In genomic region chr17:34376847-34377246, GRCm38 (mm10) we compare ENCODE assay signal across 28 mouse cellular contexts. TPM values are rescaled to one million over a fixed set of nuclear protein-coding genes. Genes with fewer than 3 reads are reported as not detected.
A peak's percentile ranks its signal among the peaks of the same experiment; 100 is the strongest.
DNase-seq lines count a peak whose midpoint lies in the region; ATAC-seq and TF ChIP-seq lines count a peak whose summit lies in the region.
"Had no signal": no experiment of that assay in that cellular context is flagged by ENCODE, and none has a peak within 500 bp of the region (broad histone marks: within the 10 kb centered on the region; RNA-seq: fewer than 3 reads in every experiment).

TSS of gene Btnl1 (plus strand) at chr17:34377132.

- POLR2A ChIA-PET in Patski (lab: Charles Lee), result no interaction called here

- ATAC-seq in heart, embryonic 11.5 days (replicated peaks; ENCODE audit: insufficient number of reproducible peaks, low FRiP score, low TSS enrichment), result no peak
- no peak for ATAC-seq in Patski
- ATAC-seq in intestine, embryonic 16.5 days, result peak; percentile 63; the same call in 1 of the 2 replicates
- ATAC-seq: CD4-positive, CD25-positive, alpha-beta regulatory T cell, adult 4 months; forebrain, embryonic 13.5 days; forebrain, embryonic 15.5 days had no signal

- H3K27me3 ChIP-seq in heart, embryonic 11.5 days (ENCODE audit: control insufficient read depth, insufficient read depth, low read length), result 0 out of 2 replicates have a peak, but pooled peaks cover 2% of the 10 kb centered on the region
- peaks cover 40% of the 10 kb centered on the region for H3K27me3 ChIP-seq in Patski
- H3K27me3 ChIP-seq in intestine, embryonic 16.5 days (replicated peaks; ENCODE audit: control insufficient read depth, insufficient read depth, low read length), result no peaks in the 10 kb centered on the region
- H3K27me3 ChIP-seq: CH12.LX; embryonic facial prominence, embryonic 12.5 days; forebrain, embryonic 13.5 days had no signal

- TF ChIP-seq CTCF in Patski (IDR thresholded peaks at IDR 0.05), result peak; percentile 3
- TF ChIP-seq CTCF in gastrocnemius, adult 2 months (IDR thresholded peaks at IDR 0.05), result no peak

- DNase-seq in heart, adult 11 months, result peak; percentile 64
- no peak for DNase-seq in Patski (ENCODE audit: low read depth, low spot score)
- no peak for DNase-seq in large intestine, adult 2 months (ENCODE audit: low read depth, low spot score)
- DNase-seq in layer of hippocampus, postnatal 14 days (ENCODE audit: low spot score in 2 of 2), result no peak
- DNase-seq in gastrocnemius, adult 18-20 months (ENCODE audit: low spot score), result no peak
- no peak for DNase-seq in gastrocnemius, adult 2 months
- DNase-seq: adrenal gland, adult 2 months; adrenal gland, postnatal 25 days; cerebellum, adult 11 months; cerebellum, adult 2 months; cerebellum, adult 9-10 months; cerebellum, postnatal 10 days; cerebellum, postnatal 25 days had no signal

- in situ Hi-C loops in Patski (cut with MboI; ENCODE audit: low pct_unique_long_range_greater_than_20kb), result no loop called here

- intact Hi-C loops in gastrocnemius, adult 2 months (cut with DNase I), result no loop called here

- H3K4me3 ChIP-seq in heart, embryonic 11.5 days (ENCODE audit: low read depth, low read length), result no peak within 1 kb of the TSS
- H3K4me3 ChIP-seq in intestine, embryonic 16.5 days (ENCODE audit: low read length), result peak within 1 kb of the TSS; percentile 42
- H3K4me3 ChIP-seq in gastrocnemius, adult 2 months, result no peak within 1 kb of the TSS
- H3K4me3 ChIP-seq: embryonic facial prominence, embryonic 10.5 days; embryonic facial prominence, embryonic 12.5 days; forebrain, embryonic 13.5 days; forebrain, embryonic 15.5 days had no signal

- H3K27ac ChIP-seq in heart, embryonic 11.5 days (ENCODE audit: low read depth, low read length), result no peak within 1 kb of the TSS
- peak within 1 kb of the TSS; percentile 59; the same call in 1 of the 2 replicates for H3K27ac ChIP-seq in intestine, embryonic 16.5 days (ENCODE audit: low read length)
- H3K27ac ChIP-seq in gastrocnemius, adult 2 months, result no peak within 1 kb of the TSS
- H3K27ac ChIP-seq: embryonic facial prominence, embryonic 10.5 days; embryonic facial prominence, embryonic 12.5 days; forebrain, embryonic 13.5 days; forebrain, embryonic 15.5 days had no signal

- no peaks in the 10 kb centered on the region for H3K9me3 ChIP-seq in heart, embryonic 11.5 days (replicated peaks; ENCODE audit: control insufficient read depth, low read length)
- no peaks in the 10 kb centered on the region for H3K9me3 ChIP-seq in intestine, embryonic 16.5 days (ENCODE audit: control insufficient read depth, low read length)
- H3K9me3 ChIP-seq: embryonic facial prominence, embryonic 10.5 days; embryonic facial prominence, embryonic 12.5 days; forebrain, embryonic 13.5 days; forebrain, embryonic 15.5 days had no signal

- H3K4me2 ChIP-seq in heart, embryonic 11.5 days, result no peak within 1 kb of the TSS
- H3K4me2 ChIP-seq in intestine, embryonic 16.5 days (ENCODE audit: low read depth, low read length), result peak within 1 kb of the TSS; percentile 35
- H3K4me2 ChIP-seq: embryonic facial prominence, embryonic 12.5 days; forebrain, embryonic 13.5 days; forebrain, embryonic 15.5 days had no signal

- H3K9ac ChIP-seq in heart, embryonic 11.5 days (ENCODE audit: low read depth, low read length), result no peak within 1 kb of the TSS
- H3K9ac ChIP-seq in intestine, embryonic 16.5 days (ENCODE audit: low read depth, low read length), result peak within 1 kb of the TSS; percentile 58; the same call in 1 of the 2 replicates
- H3K9ac ChIP-seq: embryonic facial prominence, embryonic 12.5 days; forebrain, embryonic 13.5 days; forebrain, embryonic 15.5 days had no signal

- CTCF ChIA-PET in Patski (lab: Charles Lee), result no interaction called here

- WGBS in heart, embryonic 11.5 days (ENCODE audit: insufficient replicate concordance), result 59% methylated on average over 2 of the region's 2 CpGs
- 70% methylated on average over 2 of the region's 2 CpGs for WGBS in intestine, embryonic 16.5 days
- WGBS in large intestine, adult 2 months, result 44% methylated on average over 2 of the region's 2 CpGs

- no peaks in the 10 kb centered on the region for H3K36me3 ChIP-seq in heart, embryonic 11.5 days (ENCODE audit: control insufficient read depth, insufficient read depth, low read length)
- H3K36me3 ChIP-seq in intestine, embryonic 16.5 days (ENCODE audit: control insufficient read depth, insufficient read depth, low read length), result no peaks in the 10 kb centered on the region
- H3K36me3 ChIP-seq: embryonic facial prominence, embryonic 10.5 days; embryonic facial prominence, embryonic 12.5 days; forebrain, embryonic 15.5 days; G1E had no signal

- H3K4me1 ChIP-seq in heart, embryonic 11.5 days (ENCODE audit: control insufficient read depth, insufficient read depth, low read length), result no peaks in the 10 kb centered on the region
- no peaks in the 10 kb centered on the region for H3K4me1 ChIP-seq in intestine, embryonic 16.5 days (ENCODE audit: control insufficient read depth, insufficient read depth, low read length)
- H3K4me1 ChIP-seq: embryonic facial prominence, embryonic 10.5 days; embryonic facial prominence, embryonic 12.5 days; forebrain, embryonic 15.5 days had no signal

RNA-seq across cellular contexts. Expression of gene Btnl1, which starts in this region (rescaled TPM):
- polyA plus RNA-seq in heart, embryonic 11.5 days (2014; fragmentation: Nextera tagmentation; extraction: Ambion mirVana), result not detected in 2 replicates
- polyA plus RNA-seq in Patski (2021), result not detected
- 30.2 and 43.2 TPM in 2 replicates for polyA plus RNA-seq in intestine, embryonic 16.5 days (2015; fragmentation: Nextera tagmentation; extraction: Ambion mirVana)
- 81.1 and 155 TPM in 2 replicates for polyA plus RNA-seq in large intestine, adult 2 months (2012; rRNA removed)
- not detected for total RNA-seq in layer of hippocampus, postnatal 14 days (2021)
- not detected for total RNA-seq in gastrocnemius, adult 18-20 months (2021)
- total RNA-seq in gastrocnemius, adult 2 months (2021), result not detected
- total RNA-seq: adrenal gland, adult 2 months; adrenal gland, postnatal 10 days; adrenal gland, postnatal 25 days; adrenal gland, postnatal 4 days; CH12.LX had no signal
- polyA plus RNA-seq: adrenal gland, adult 2 months; brain, embryonic 14.5 days; CD4-positive, CD25-positive, alpha-beta regulatory T cell, adult 4 months; cerebellum, adult 2 months; cortical plate, adult 2 months; embryonic facial prominence, embryonic 10.5 days; embryonic facial prominence, embryonic 12.5 days; embryonic facial prominence, embryonic 14.5 days; forebrain, embryonic 11.5 days; forebrain, embryonic 13.5 days; forebrain, embryonic 15.5 days; G1E had no signal

Comparison
In these comparisons a context has a peak if more than half of its experiments do, and no peak if none do; other contexts are left out.
1. RNA of gene Btnl1 (polyA plus RNA-seq): 81.1 to 155 TPM in large intestine, adult 2 months and 30.2 to 43.2 TPM in intestine, embryonic 16.5 days; not detected in heart, embryonic 11.5 days and not detected in Patski (single experiment); every median in the first group is over 10 times any median in the second.